Mouse (Mus musculus): ENCODE data around the gene Spink2. TPM values are rescaled to one million over a fixed set of nuclear protein-coding genes. Genes with fewer than 3 reads are reported as not detected.

Spink2 gene
- polyA plus RNA-seq, 1 experiment = not detected

- Histone ChIP-seq H3K27ac (replicated peaks; ENCODE audit: low read depth, low read length) (no peak overlapping the region), H3K4me1 (ENCODE audit: control insufficient read depth, insufficient read depth, insufficient read length, low read length) (no peaks in the 10 kb centered on the region), H3K4me3 (ENCODE audit: insufficient read depth, low read depth, low read length) (no peak overlapping the region)
Observed at GRCm38 (mm10) chr5:77178976-77179375, 32.3 kb downstream of the Spink2 start.

- no peaks in the 10 kb centered on the region for H3K4me1 ChIP-seq (ENCODE audit: control insufficient read depth, insufficient read depth, insufficient read length, low read length)
- no peak overlapping the region for H3K4me3 ChIP-seq (ENCODE audit: insufficient read depth, low read depth, low read length)
- no peak overlapping the region for H3K27ac ChIP-seq (replicated peaks; ENCODE audit: low read depth, low read length)
Observed at GRCm38 (mm10) chr5:77178008-77178407, 33.3 kb downstream of the Spink2 start.

GRCm38 (mm10) chr5:77174779-77175178, 36.5 kb downstream of the Spink2 start:
- Histone ChIP-seq H3K27ac (replicated peaks; ENCODE audit: low read depth, low read length) (no peak overlapping the region), H3K4me1 (ENCODE audit: control insufficient read depth, insufficient read depth, insufficient read length, low read length) (no peaks in the 10 kb centered on the region), H3K4me3 (ENCODE audit: insufficient read depth, low read depth, low read length) (no peak overlapping the region)

DNA sequence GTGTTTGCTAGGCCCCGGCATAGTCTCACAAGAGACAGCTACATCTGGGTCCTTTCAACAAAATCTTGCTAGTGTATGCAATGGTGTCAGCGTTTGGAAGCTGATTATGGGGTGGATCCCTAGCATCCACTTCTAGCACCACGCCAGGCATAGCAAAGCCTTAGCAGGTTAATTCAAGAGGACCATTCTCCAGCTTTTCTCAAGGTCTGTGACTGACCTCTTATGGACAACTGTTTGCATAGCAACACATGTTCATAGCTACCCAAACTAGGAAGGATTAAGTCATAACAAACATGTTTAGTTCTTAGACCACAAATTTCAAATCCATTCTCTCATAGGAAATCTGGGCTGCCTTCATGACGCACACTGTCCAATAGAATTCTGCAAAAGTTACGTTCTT, 40.7 kb downstream of the Spink2 start:
- no peak overlapping the region for H3K27ac ChIP-seq (replicated peaks; ENCODE audit: low read depth, low read length)
- H3K4me3 ChIP-seq (ENCODE audit: insufficient read depth, low read depth, low read length) = no peak overlapping the region
- H3K4me1 ChIP-seq (ENCODE audit: control insufficient read depth, insufficient read depth, insufficient read length, low read length) = no peaks in the 10 kb centered on the region

DNA sequence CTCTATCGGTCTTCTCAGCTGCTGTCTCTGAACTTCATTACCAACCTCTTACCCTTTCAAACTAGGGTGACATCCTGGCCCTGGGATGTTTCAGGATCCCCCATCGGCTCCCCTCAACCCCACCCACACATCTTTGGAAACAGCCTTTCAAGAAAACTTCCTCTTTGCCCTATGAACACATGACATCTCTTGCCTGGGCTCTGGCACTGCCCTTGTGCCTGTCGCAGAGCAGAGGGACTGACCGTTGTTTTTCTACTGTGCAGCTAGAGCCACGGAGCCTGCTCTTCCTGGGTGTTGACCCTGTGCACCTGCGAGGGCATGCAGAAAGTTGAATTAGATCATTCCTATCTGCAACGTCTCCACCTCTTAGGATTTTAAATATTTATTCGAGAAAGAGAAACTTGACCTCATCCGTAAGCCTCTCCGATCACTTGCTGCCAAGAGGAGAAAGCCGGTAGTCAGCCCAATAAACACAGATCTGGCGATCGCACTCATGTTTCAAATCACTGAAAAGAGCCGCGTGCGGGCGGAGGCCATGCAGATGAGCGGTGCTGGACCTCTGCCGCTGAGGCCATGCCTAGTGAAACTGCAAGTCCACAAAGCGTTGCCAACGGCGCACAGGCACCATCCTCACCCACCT, 43.8 kb downstream of the Spink2 start:
- H3K4me3 ChIP-seq (ENCODE audit: insufficient read depth, low read depth, low read length) = no peak overlapping the region
- H3K4me1 ChIP-seq (ENCODE audit: control insufficient read depth, insufficient read depth, insufficient read length, low read length) = no peaks in the 10 kb centered on the region
- no peak overlapping the region for H3K27ac ChIP-seq (replicated peaks; ENCODE audit: low read depth, low read length)

GRCm38 (mm10) chr5:77165703-77166625, 45.3 kb downstream of the Spink2 start:
- H3K4me3 ChIP-seq (ENCODE audit: insufficient read depth, low read depth, low read length) = no peak overlapping the region
- no peaks in the 10 kb centered on the region for H3K4me1 ChIP-seq (ENCODE audit: control insufficient read depth, insufficient read depth, insufficient read length, low read length)
- H3K27ac ChIP-seq (replicated peaks; ENCODE audit: low read depth, low read length) = no peak overlapping the region

- peaks cover 3% of the 10 kb centered on the region; the same call in 1 of the 2 replicates for H3K4me1 ChIP-seq (ENCODE audit: control insufficient read depth, insufficient read depth, insufficient read length, low read length)
- H3K27ac ChIP-seq (replicated peaks; ENCODE audit: low read depth, low read length) = no peak overlapping the region
- H3K4me3 ChIP-seq (ENCODE audit: insufficient read depth, low read depth, low read length) = no peak overlapping the region
Observed at GRCm38 (mm10) chr5:77163597-77163996, 47.7 kb downstream of the Spink2 start.

GRCm38 (mm10) chr5:77162566-77162965, 48.7 kb downstream of the Spink2 start:
- Histone ChIP-seq H3K4me3 (ENCODE audit: insufficient read depth, low read depth, low read length) (no peak overlapping the region), H3K4me1 (ENCODE audit: control insufficient read depth, insufficient read depth, insufficient read length, low read length) (peaks cover 5% of the 10 kb centered on the region; the same call in 1 of the 2 replicates), H3K27ac (replicated peaks; ENCODE audit: low read depth, low read length) (no peak overlapping the region)

DNA sequence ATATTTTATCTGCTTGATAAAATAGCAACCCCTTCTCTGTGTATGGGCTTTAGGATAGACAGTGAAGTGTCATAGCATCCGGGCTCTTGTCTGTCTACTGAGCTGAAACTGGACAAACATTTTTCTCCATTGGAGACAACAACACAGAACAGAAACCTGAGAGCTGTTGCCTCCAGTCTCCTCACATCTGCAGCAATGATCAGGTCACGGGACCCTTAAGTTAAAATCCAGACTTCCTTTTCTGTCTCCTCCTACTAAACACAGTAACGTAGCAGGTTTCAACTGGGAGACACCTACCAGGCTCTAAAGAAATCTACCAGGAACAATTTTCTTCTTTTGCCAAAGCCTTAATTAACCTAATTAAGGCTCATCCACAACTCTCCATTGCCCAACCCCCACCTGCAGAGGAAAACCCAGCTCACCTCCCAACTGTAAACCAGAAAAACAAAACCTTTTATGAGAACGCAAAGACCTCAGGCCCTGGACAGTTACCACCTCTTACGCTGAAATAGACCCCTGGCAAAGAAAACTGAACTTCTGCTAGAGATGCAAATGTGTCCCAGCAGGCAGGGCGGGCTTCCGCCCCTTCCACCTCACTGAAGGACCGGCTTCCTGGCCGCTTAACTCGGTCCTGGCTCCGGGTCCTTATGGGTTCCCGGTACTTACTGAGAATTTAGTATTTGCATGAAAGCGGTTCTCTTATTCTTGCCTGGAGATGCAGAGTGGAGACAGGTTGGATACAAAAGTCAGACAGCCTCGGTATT, 53.3 kb downstream of the Spink2 start:
- 0 out of 2 replicates have a peak overlapping the region, but pooled peaks have one; percentile 28 for H3K4me3 ChIP-seq (ENCODE audit: insufficient read depth, low read depth, low read length)
- H3K27ac ChIP-seq (replicated peaks; ENCODE audit: low read depth, low read length) = peak overlapping the region; percentile 66
- peaks cover 9% of the 10 kb centered on the region; the same call in 1 of the 2 replicates for H3K4me1 ChIP-seq (ENCODE audit: control insufficient read depth, insufficient read depth, insufficient read length, low read length)

- Histone ChIP-seq H3K27ac (replicated peaks; ENCODE audit: low read depth, low read length) (no peak overlapping the region), H3K4me1 (ENCODE audit: control insufficient read depth, insufficient read depth, insufficient read length, low read length) (peaks cover 9% of the 10 kb centered on the region; the same call in 1 of the 2 replicates), H3K4me3 (ENCODE audit: insufficient read depth, low read depth, low read length) (no peak overlapping the region)
Observed at GRCm38 (mm10) chr5:77156938-77157337, 54.3 kb downstream of the Spink2 start.

- Histone ChIP-seq H3K4me1 (ENCODE audit: control insufficient read depth, insufficient read depth, insufficient read length, low read length) (peaks cover 9% of the 10 kb centered on the region; the same call in 1 of the 2 replicates), H3K4me3 (ENCODE audit: insufficient read depth, low read depth, low read length) (no peak overlapping the region), H3K27ac (replicated peaks; ENCODE audit: low read depth, low read length) (no peak overlapping the region)
Observed at GRCm38 (mm10) chr5:77155526-77155925, 55.7 kb downstream of the Spink2 start.

Other genes starting within 250 kb of the Spink2 start
- 34.9 and 55.9 TPM in 2 replicates for gene Srp72, start 236.8 kb downstream of the Spink2 start, polyA plus RNA-seq (2012; ENCODE audit: insufficient read depth, insufficient read length, missing spikeins)
- not detected in 2 replicates for gene Arl9, start 207.4 kb downstream of the Spink2 start, polyA plus RNA-seq (2012; ENCODE audit: insufficient read depth, insufficient read length, missing spikeins)
- gene Thegl, start 195.4 kb downstream of the Spink2 start, polyA plus RNA-seq (2012; ENCODE audit: insufficient read depth, insufficient read length, missing spikeins) = not detected in 2 replicates
- 5.0 and 10.8 TPM in 2 replicates for gene Hopx, start 96.3 kb downstream of the Spink2 start, polyA plus RNA-seq (2012; ENCODE audit: insufficient read depth, insufficient read length, missing spikeins)
- 7.0 TPM in 2 replicates for gene Rest, start 54.0 kb upstream of the Spink2 start, polyA plus RNA-seq (2012; ENCODE audit: insufficient read depth, insufficient read length, missing spikeins)
- 22.2 and 29.5 TPM in 2 replicates for gene Noa1, start 98.6 kb upstream of the Spink2 start, polyA plus RNA-seq (2012; ENCODE audit: insufficient read depth, insufficient read length, missing spikeins)
- 25.0 and 43.6 TPM in 2 replicates for gene Polr2b, start 98.7 kb upstream of the Spink2 start, polyA plus RNA-seq (2012; ENCODE audit: insufficient read depth, insufficient read length, missing spikeins)
- 85.5 and 137 TPM in 2 replicates for gene Igfbp7, start 196.6 kb upstream of the Spink2 start, polyA plus RNA-seq (2012; ENCODE audit: insufficient read depth, insufficient read length, missing spikeins)

Data from brown adipose tissue, adult 24 weeks (tissue).